ENCODE assay signal across 31 mouse cellular contexts in genomic region chr14:46947644-46948043, GRCm38 (mm10).
"Had no signal": no experiment of that assay in that cellular context is flagged by ENCODE, and none has a peak within 500 bp of the region (broad histone marks: within the 10 kb centered on the region; RNA-seq: fewer than 3 reads in every experiment).

No protein-coding gene starts in this region.

- H3K4me1 ChIP-seq: liver, embryonic 12.5 days; liver, embryonic 13.5 days; liver, embryonic 15.5 days; megakaryocyte, embryonic 14.5 days; midbrain, embryonic 15.5 days had no signal

- H3K4me2 ChIP-seq: limb, embryonic 12.5 days; limb, embryonic 13.5 days; limb, embryonic 15.5 days; liver, embryonic 11.5 days; liver, embryonic 12.5 days; liver, embryonic 13.5 days; liver, embryonic 15.5 days; lung, embryonic 14.5 days; lung, embryonic 15.5 days; midbrain, embryonic 11.5 days; midbrain, embryonic 12.5 days; midbrain, embryonic 13.5 days; midbrain, embryonic 15.5 days; neural tube, embryonic 12.5 days had no signal

- ATAC-seq: liver, embryonic 12.5 days; liver, postnatal 0 days; lung, postnatal 0 days; midbrain, embryonic 13.5 days; midbrain, embryonic 15.5 days; midbrain, embryonic 16.5 days had no signal

- H3K27me3 ChIP-seq: limb, embryonic 12.5 days; limb, embryonic 13.5 days; limb, embryonic 15.5 days; liver, embryonic 12.5 days; liver, embryonic 13.5 days; liver, embryonic 15.5 days; lung, embryonic 15.5 days; midbrain, embryonic 12.5 days; midbrain, embryonic 13.5 days; midbrain, embryonic 15.5 days; neural tube, embryonic 12.5 days had no signal

- DNase-seq: left cerebral cortex, postnatal 4 days; liver; liver, embryonic 13.5 days; liver, postnatal 0 days; lung, adult 18-20 months; lung, adult 2 months; lung, embryonic 14.5 days; lung, postnatal 10 days; lung, postnatal 14 days; lung, postnatal 36 days; lung, postnatal 4 days; midbrain, embryonic 14.5 days had no signal

- H3K9ac ChIP-seq: limb, embryonic 12.5 days; limb, embryonic 13.5 days; limb, embryonic 15.5 days; liver, embryonic 12.5 days; liver, embryonic 13.5 days; liver, embryonic 14.5 days; liver, embryonic 15.5 days; liver, postnatal 0 days; lung, embryonic 14.5 days; lung, embryonic 15.5 days; midbrain, embryonic 12.5 days; midbrain, embryonic 13.5 days; midbrain, embryonic 15.5 days; neural tube, embryonic 12.5 days had no signal

- H3K36me3 ChIP-seq: limb, embryonic 10.5 days; limb, embryonic 12.5 days; limb, embryonic 13.5 days; limb, embryonic 15.5 days; liver, embryonic 12.5 days; liver, embryonic 13.5 days; liver, embryonic 15.5 days; lung, embryonic 15.5 days; midbrain, embryonic 10.5 days; midbrain, embryonic 12.5 days; midbrain, embryonic 13.5 days; midbrain, embryonic 15.5 days; neural tube, embryonic 12.5 days had no signal

- H3K9me3 ChIP-seq: limb, embryonic 10.5 days; limb, embryonic 12.5 days; limb, embryonic 13.5 days; limb, embryonic 15.5 days; liver, embryonic 12.5 days; liver, embryonic 13.5 days; liver, embryonic 15.5 days; lung, embryonic 15.5 days; midbrain, embryonic 10.5 days; midbrain, embryonic 12.5 days; midbrain, embryonic 13.5 days; midbrain, embryonic 15.5 days; neural tube, embryonic 12.5 days had no signal

- H3K4me3 ChIP-seq: limb, embryonic 10.5 days; limb, embryonic 12.5 days; limb, embryonic 13.5 days; limb, embryonic 15.5 days; liver, embryonic 12.5 days; liver, embryonic 13.5 days; liver, embryonic 15.5 days; lung, embryonic 15.5 days; megakaryocyte, embryonic 14.5 days; midbrain, embryonic 10.5 days; midbrain, embryonic 12.5 days; midbrain, embryonic 13.5 days; midbrain, embryonic 15.5 days; neural tube, embryonic 12.5 days had no signal

- H3K27ac ChIP-seq: limb, embryonic 10.5 days; limb, embryonic 12.5 days; limb, embryonic 13.5 days; limb, embryonic 15.5 days; liver, embryonic 12.5 days; liver, embryonic 13.5 days; liver, embryonic 14.5 days; liver, embryonic 15.5 days; lung, embryonic 15.5 days; macrophage; midbrain, embryonic 10.5 days; midbrain, embryonic 12.5 days; midbrain, embryonic 13.5 days; midbrain, embryonic 15.5 days; neural tube, embryonic 12.5 days had no signal
